Mouse (Mus musculus): ENCODE measurements at regions not wholly inside any gene's neighbourhood (a gene's known extent, or its start where the extent isn't known, plus 50 kb on each side); places are given as distances from the start of the nearest gene placed in this dataset.

- ATAC-seq (ENCODE audit: low read depth) = no peak
- Histone ChIP-seq H3K9ac (ENCODE audit: low read depth, low read length) (no peak overlapping the region), H3K4me2 (ENCODE audit: low read depth, low read length) (no peak overlapping the region), H3K36me3 (ENCODE audit: control insufficient read depth, insufficient read depth, low read length) (no peaks in the 10 kb centered on the region), H3K27ac (replicated peaks; ENCODE audit: low read depth, low read length) (no peak overlapping the region), H3K27me3 (replicated peaks; ENCODE audit: control insufficient read depth, insufficient read depth, low read length) (no peaks in the 10 kb centered on the region), H3K4me3 (ENCODE audit: low read depth, low read length) (no peak overlapping the region), H3K4me1 (ENCODE audit: control insufficient read depth, insufficient read depth, low read length) (no peaks in the 10 kb centered on the region), H3K9me3 (ENCODE audit: control insufficient read depth, low read length) (no peaks in the 10 kb centered on the region)
- WGBS = 86% methylated on average over 13 of the region's 13 CpGs
- no peak for DNase-seq (ENCODE audit: low spot score)
Observed at GRCm38 (mm10) chr4:153670216-153670615, 187.6 kb upstream of the Ajap1 start.

GRCm38 (mm10) chr4:153675431-153675830 lies 192.8 kb upstream of the Ajap1 start:
- no peak overlapping the region for H3K27ac ChIP-seq (replicated peaks; ENCODE audit: low read depth, low read length)
- H3K36me3 ChIP-seq (ENCODE audit: control insufficient read depth, insufficient read depth, low read length) = no peaks in the 10 kb centered on the region
- H3K27me3 ChIP-seq (replicated peaks; ENCODE audit: control insufficient read depth, insufficient read depth, low read length) = no peaks in the 10 kb centered on the region
- 79% methylated on average over 2 of the region's 2 CpGs for WGBS
- no peak for DNase-seq (ENCODE audit: low spot score)
- no peaks in the 10 kb centered on the region for H3K4me1 ChIP-seq (ENCODE audit: control insufficient read depth, insufficient read depth, low read length)
- H3K4me3 ChIP-seq (ENCODE audit: low read depth, low read length) = no peak overlapping the region
- no peaks in the 10 kb centered on the region for H3K9me3 ChIP-seq (ENCODE audit: control insufficient read depth, low read length)
- H3K4me2 ChIP-seq (ENCODE audit: low read depth, low read length) = no peak overlapping the region
- H3K9ac ChIP-seq (ENCODE audit: low read depth, low read length) = no peak overlapping the region
- no peak for ATAC-seq (ENCODE audit: low read depth)

GRCm38 (mm10) chr4:153679151-153679550 lies 196.5 kb upstream of the Ajap1 start:
- Histone ChIP-seq H3K27me3 (replicated peaks; ENCODE audit: control insufficient read depth, insufficient read depth, low read length) (no peaks in the 10 kb centered on the region), H3K4me3 (ENCODE audit: low read depth, low read length) (no peak overlapping the region), H3K27ac (replicated peaks; ENCODE audit: low read depth, low read length) (no peak overlapping the region), H3K9me3 (ENCODE audit: control insufficient read depth, low read length) (no peaks in the 10 kb centered on the region), H3K4me1 (ENCODE audit: control insufficient read depth, insufficient read depth, low read length) (no peaks in the 10 kb centered on the region), H3K4me2 (ENCODE audit: low read depth, low read length) (no peak overlapping the region), H3K36me3 (ENCODE audit: control insufficient read depth, insufficient read depth, low read length) (no peaks in the 10 kb centered on the region), H3K9ac (ENCODE audit: low read depth, low read length) (no peak overlapping the region)
- DNase-seq (ENCODE audit: low spot score) (peak; percentile 79), ATAC-seq (ENCODE audit: low read depth) (no peak)
- WGBS = 21% methylated on average over 12 of the region's 12 CpGs

GRCm38 (mm10) chr4:153688441-153688840 lies 205.8 kb upstream of the Ajap1 start:
- Histone ChIP-seq H3K4me2 (ENCODE audit: low read depth, low read length) (no peak overlapping the region), H3K27me3 (replicated peaks; ENCODE audit: control insufficient read depth, insufficient read depth, low read length) (no peaks in the 10 kb centered on the region), H3K4me1 (ENCODE audit: control insufficient read depth, insufficient read depth, low read length) (no peaks in the 10 kb centered on the region), H3K4me3 (ENCODE audit: low read depth, low read length) (no peak overlapping the region), H3K9me3 (ENCODE audit: control insufficient read depth, low read length) (no peaks in the 10 kb centered on the region), H3K36me3 (ENCODE audit: control insufficient read depth, insufficient read depth, low read length) (no peaks in the 10 kb centered on the region), H3K9ac (ENCODE audit: low read depth, low read length) (no peak overlapping the region), H3K27ac (replicated peaks; ENCODE audit: low read depth, low read length) (no peak overlapping the region)
- WGBS = 59% methylated on average over 8 of the region's 8 CpGs
- DNase-seq (ENCODE audit: low spot score) (peak; percentile 59), ATAC-seq (ENCODE audit: low read depth) (peak; percentile 47; the same call in 1 of the 2 replicates)

GRCm38 (mm10) chr4:153693881-153694280 lies 211.3 kb upstream of the Ajap1 start:
- Histone ChIP-seq H3K4me2 (ENCODE audit: low read depth, low read length) (no peak overlapping the region), H3K27me3 (replicated peaks; ENCODE audit: control insufficient read depth, insufficient read depth, low read length) (no peaks in the 10 kb centered on the region), H3K27ac (replicated peaks; ENCODE audit: low read depth, low read length) (no peak overlapping the region), H3K4me1 (ENCODE audit: control insufficient read depth, insufficient read depth, low read length) (peaks cover 5% of the 10 kb centered on the region; the same call in 1 of the 2 replicates), H3K9ac (ENCODE audit: low read depth, low read length) (no peak overlapping the region), H3K9me3 (ENCODE audit: control insufficient read depth, low read length) (no peaks in the 10 kb centered on the region), H3K36me3 (ENCODE audit: control insufficient read depth, insufficient read depth, low read length) (no peaks in the 10 kb centered on the region), H3K4me3 (ENCODE audit: low read depth, low read length) (no peak overlapping the region)
- ATAC-seq (ENCODE audit: low read depth) = no peak
- DNase-seq (ENCODE audit: low spot score) = no peak
- 67% methylated on average over 12 of the region's 12 CpGs for WGBS

GRCm38 (mm10) chr4:153696426-153697040 lies 213.9 kb upstream of the Ajap1 start:
- H3K27ac ChIP-seq (replicated peaks; ENCODE audit: low read depth, low read length) = no peak overlapping the region
- H3K4me2 ChIP-seq (ENCODE audit: low read depth, low read length) = no peak overlapping the region
- H3K36me3 ChIP-seq (ENCODE audit: control insufficient read depth, insufficient read depth, low read length) = no peaks in the 10 kb centered on the region
- DNase-seq (ENCODE audit: low spot score) (no peak), ATAC-seq (ENCODE audit: low read depth) (no peak)
- no peaks in the 10 kb centered on the region for H3K9me3 ChIP-seq (ENCODE audit: control insufficient read depth, low read length)
- peaks cover 5% of the 10 kb centered on the region; the same call in 1 of the 2 replicates for H3K4me1 ChIP-seq (ENCODE audit: control insufficient read depth, insufficient read depth, low read length)
- no peaks in the 10 kb centered on the region for H3K27me3 ChIP-seq (replicated peaks; ENCODE audit: control insufficient read depth, insufficient read depth, low read length)
- no peak overlapping the region for H3K4me3 ChIP-seq (ENCODE audit: low read depth, low read length)
- 11% methylated on average over 14 of the region's 14 CpGs for WGBS
- H3K9ac ChIP-seq (ENCODE audit: low read depth, low read length) = no peak overlapping the region

GRCm38 (mm10) chr4:153707218-153707617 lies 224.6 kb upstream of the Ajap1 start:
- H3K9me3 ChIP-seq (ENCODE audit: control insufficient read depth, low read length) = no peaks in the 10 kb centered on the region
- no peak overlapping the region for H3K4me2 ChIP-seq (ENCODE audit: low read depth, low read length)
- 34% methylated on average over 8 of the region's 8 CpGs for WGBS
- H3K4me1 ChIP-seq (ENCODE audit: control insufficient read depth, insufficient read depth, low read length) = no peaks in the 10 kb centered on the region
- no peaks in the 10 kb centered on the region for H3K27me3 ChIP-seq (replicated peaks; ENCODE audit: control insufficient read depth, insufficient read depth, low read length)
- DNase-seq (ENCODE audit: low spot score) (no peak), ATAC-seq (ENCODE audit: low read depth) (0 out of 2 replicates have a peak, but pooled peaks have one; percentile 33)
- no peak overlapping the region for H3K27ac ChIP-seq (replicated peaks; ENCODE audit: low read depth, low read length)
- no peak overlapping the region for H3K4me3 ChIP-seq (ENCODE audit: low read depth, low read length)
- H3K9ac ChIP-seq (ENCODE audit: low read depth, low read length) = no peak overlapping the region
- H3K36me3 ChIP-seq (ENCODE audit: control insufficient read depth, insufficient read depth, low read length) = no peaks in the 10 kb centered on the region

- Histone ChIP-seq H3K27ac (replicated peaks; ENCODE audit: low read depth, low read length) (no peak overlapping the region), H3K27me3 (replicated peaks; ENCODE audit: control insufficient read depth, insufficient read depth, low read length) (no peaks in the 10 kb centered on the region), H3K4me3 (ENCODE audit: low read depth, low read length) (no peak overlapping the region), H3K9ac (ENCODE audit: low read depth, low read length) (no peak overlapping the region), H3K36me3 (ENCODE audit: control insufficient read depth, insufficient read depth, low read length) (no peaks in the 10 kb centered on the region), H3K4me1 (ENCODE audit: control insufficient read depth, insufficient read depth, low read length) (0 out of 2 replicates have a peak, but pooled peaks cover 5% of the 10 kb centered on the region), H3K9me3 (ENCODE audit: control insufficient read depth, low read length) (no peaks in the 10 kb centered on the region), H3K4me2 (ENCODE audit: low read depth, low read length) (no peak overlapping the region)
- DNase-seq (ENCODE audit: low spot score) (peak; percentile 71), ATAC-seq (ENCODE audit: low read depth) (peak; percentile 88)
- WGBS = 44% methylated on average over 6 of the region's 6 CpGs
Observed at GRCm38 (mm10) chr4:153714995-153715645, 232.5 kb upstream of the Ajap1 start.

GRCm38 (mm10) chr4:153717273-153717672 lies 234.7 kb upstream of the Ajap1 start:
- WGBS = 81% methylated on average over 12 of the region's 12 CpGs

More at GRCm38 (mm10) chr4:153717273-153717672, 234.7 kb upstream of the Ajap1 start:
- Histone ChIP-seq H3K36me3 (ENCODE audit: control insufficient read depth, insufficient read depth, low read length) (no peaks in the 10 kb centered on the region), H3K27ac (replicated peaks; ENCODE audit: low read depth, low read length) (no peak overlapping the region), H3K9me3 (ENCODE audit: control insufficient read depth, low read length) (no peaks in the 10 kb centered on the region), H3K4me1 (ENCODE audit: control insufficient read depth, insufficient read depth, low read length) (0 out of 2 replicates have a peak, but pooled peaks cover 5% of the 10 kb centered on the region), H3K4me3 (ENCODE audit: low read depth, low read length) (no peak overlapping the region), H3K4me2 (ENCODE audit: low read depth, low read length) (no peak overlapping the region), H3K27me3 (replicated peaks; ENCODE audit: control insufficient read depth, insufficient read depth, low read length) (no peaks in the 10 kb centered on the region), H3K9ac (ENCODE audit: low read depth, low read length) (no peak overlapping the region)
- no peak for DNase-seq (ENCODE audit: low spot score)
- ATAC-seq (ENCODE audit: low read depth) = no peak

All from embryonic facial prominence, embryonic 14.5 days (tissue).